Mouse (Mus musculus) megakaryocyte, embryonic 14.5 days (primary cell): ENCODE results near the gene Xpnpep2.

Source experiments
- FLI1 ChIP-seq: IDR thresholded peaks from 2 replicates; pipeline ENCODE4 v1.6.1; 2012; ENCODE audit warnings: low read length, inconsistent platforms, mixed read lengths
- GATA1 ChIP-seq: IDR thresholded peaks from 3 replicates; pipeline ENCODE4 v1.6.1; 2012; ENCODE audit warnings: mixed read lengths, low read length, inconsistent platforms, borderline replicate concordance

DNA sequence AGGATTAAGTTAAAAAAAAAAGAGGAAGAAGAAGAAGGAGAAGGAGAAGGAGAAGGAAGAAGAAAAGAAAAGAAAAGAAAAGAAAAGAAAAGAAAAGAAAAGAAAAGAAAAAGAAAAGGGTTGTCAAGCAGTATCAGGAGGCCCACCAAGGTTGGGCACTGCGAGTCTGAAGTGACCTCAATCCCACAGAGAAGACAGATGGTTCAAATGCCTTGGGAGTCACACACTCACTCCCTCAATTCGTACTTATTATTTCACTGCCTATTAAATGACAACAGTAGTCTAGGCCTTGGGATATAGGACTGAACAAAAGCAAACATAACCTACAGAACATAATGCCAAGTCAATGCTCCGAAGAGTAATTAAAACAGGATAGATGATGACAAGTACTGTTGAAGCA lies 5.3 kb upstream of the Xpnpep2 start:
- TF ChIP-seq GATA1 (no peak), FLI1 (no peak)
